25 mouse cellular contexts compared by ENCODE assay signal in genomic region chr2:120065243-120065642, GRCm38 (mm10). TPM values are rescaled to one million over a fixed set of nuclear protein-coding genes. Genes with fewer than 3 reads are reported as not detected.
A peak's percentile ranks its signal among the peaks of the same experiment; 100 is the strongest.
DNase-seq lines count a peak whose midpoint lies in the region; ATAC-seq and TF ChIP-seq lines count a peak whose summit lies in the region.
"Had no signal": no experiment of that assay in that cellular context is flagged by ENCODE, and none has a peak within 500 bp of the region (broad histone marks: within the 10 kb centered on the region; RNA-seq: fewer than 3 reads in every experiment).

No protein-coding gene starts in this region.

- no peaks in the 10 kb centered on the region for H3K36me3 ChIP-seq in E14TG2a.4 (ENCODE audit: insufficient read depth, low read length)
- H3K36me3 ChIP-seq: embryonic facial prominence, embryonic 10.5 days; embryonic facial prominence, embryonic 13.5 days; forebrain, embryonic 12.5 days; forebrain, embryonic 15.5 days; hindbrain, embryonic 12.5 days; hindbrain, embryonic 15.5 days had no signal

- ATAC-seq in frontal cortex, adult (ENCODE audit: low TSS enrichment): peak; percentile 38; the same call in 1 of the 2 replicates
- ATAC-seq: forebrain, embryonic 15.5 days had no signal

- peaks cover 15% of the 10 kb centered on the region; the same call in 1 of the 2 replicates for H3K27me3 ChIP-seq in E14TG2a.4 (ENCODE audit: insufficient read depth, low read length)
- H3K27me3 ChIP-seq: embryonic facial prominence, embryonic 13.5 days; forebrain, embryonic 15.5 days; hindbrain, embryonic 12.5 days; hindbrain, embryonic 15.5 days had no signal

- TF ChIP-seq CTCF in E14TG2a.4 (conservative IDR thresholded peaks at IDR 0.05; ENCODE audit: low read length): no peak

- H3K9me3 ChIP-seq in E14TG2a.4 (ENCODE audit: low read length): no peaks in the 10 kb centered on the region
- H3K9me3 ChIP-seq: embryonic facial prominence, embryonic 10.5 days; embryonic facial prominence, embryonic 13.5 days; forebrain, embryonic 12.5 days; forebrain, embryonic 15.5 days; hindbrain, embryonic 12.5 days; hindbrain, embryonic 15.5 days had no signal

- H3K4me1 ChIP-seq in E14TG2a.4 (replicated peaks; ENCODE audit: low read depth, low read length): peaks cover 41% of the 10 kb centered on the region
- H3K4me1 ChIP-seq: forebrain, embryonic 12.5 days; forebrain, embryonic 15.5 days had no signal

- DNase-seq in frontal cortex, postnatal 10 days (ENCODE audit: low spot score in 2 of 2): no peak
- DNase-seq in layer of hippocampus, adult 9-11 months: peak; percentile 36
- no peak for DNase-seq in layer of hippocampus, postnatal 14 days (ENCODE audit: low spot score in 2 of 2)
- DNase-seq in right cerebral cortex, adult 2 months (ENCODE audit: low spot score in 2 of 2): peak; percentile 54 to 57
- DNase-seq in right cerebral cortex, postnatal 14 days: no peak
- DNase-seq in B cell, adult 2 months: no peak
- DNase-seq: adrenal gland, adult 2 months; adrenal gland, postnatal 14 days; cerebellum, adult 11-12 months; cerebellum, adult 8-10 months; cerebellum, postnatal 10 days; cerebellum, postnatal 36 days; embryo, embryonic 11 days; gastrocnemius, adult 2 months; gastrocnemius, postnatal 14 days; heart, adult 11 months had no signal

- peak overlapping the region; percentile 39; the same call in 1 of the 2 replicates for H3K4me3 ChIP-seq in E14TG2a.4 (replicated peaks; ENCODE audit: low read length)
- H3K4me3 ChIP-seq: embryonic facial prominence, embryonic 10.5 days; embryonic facial prominence, embryonic 13.5 days; erythroblast, embryonic 14.5 days; forebrain, embryonic 12.5 days; forebrain, embryonic 15.5 days; gastrocnemius, adult 2 months; hindbrain, embryonic 12.5 days; hindbrain, embryonic 15.5 days had no signal

RNA-seq across cellular contexts. Expression of gene Pla2g4b, which starts 32.0 kb away (rescaled TPM):
- 1 to 10 TPM; 4.9 TPM for total RNA-seq in layer of hippocampus, postnatal 14 days (2021)

RNA-seq across cellular contexts. Expression of gene Gm28042, which starts 38.0 kb away (rescaled TPM):
- 1 to 10 TPM; 1.1 to 1.8 TPM for total RNA-seq in layer of hippocampus, postnatal 14 days (2021)

RNA-seq across cellular contexts. Expression of gene Jmjd7, which starts 38.0 kb away (rescaled TPM):
- total RNA-seq in layer of hippocampus, postnatal 14 days (2021): 1 to 10 TPM; 5.3 to 6.3 TPM

Comparison
In these comparisons a context has a peak if more than half of its experiments do, and no peak if none do; other contexts are left out.
1. DNase-seq: peak in layer of hippocampus, adult 9-11 months (single experiment) and right cerebral cortex, adult 2 months (2 of 2); none in frontal cortex, postnatal 10 days (0 of 2), layer of hippocampus, postnatal 14 days (0 of 2), right cerebral cortex, postnatal 14 days (single experiment) and B cell, adult 2 months (0 of 2).